Mouse (Mus musculus): ENCODE data around the gene Hecw1. TPM values are rescaled to one million over a fixed set of nuclear protein-coding genes. Genes with fewer than 3 reads are reported as not detected.

The Hecw1 gene
- total and polyA plus RNA-seq, 2 experiments, result not detected

DNA sequence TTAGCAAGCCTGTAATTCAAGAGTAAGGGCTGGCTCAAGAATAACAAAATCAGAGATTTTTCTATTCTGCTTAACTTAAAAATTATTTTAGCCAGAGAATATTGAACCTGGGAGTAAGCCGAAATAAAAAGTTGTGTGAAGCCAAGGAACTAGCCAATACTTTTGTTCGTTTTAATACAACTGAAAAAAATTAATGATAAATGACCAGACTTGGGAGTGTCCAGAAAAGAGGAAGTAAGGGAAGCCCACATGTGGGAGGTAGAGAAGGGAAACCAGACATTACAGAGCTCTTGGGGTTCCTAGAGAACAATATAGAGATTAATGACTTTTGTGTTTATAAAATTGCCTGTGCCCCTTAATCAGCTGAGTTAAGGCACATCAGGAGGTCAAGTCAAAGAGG, 66.0 kb downstream of the Hecw1 start:
- TF ChIP-seq CTCF (IDR thresholded peaks at IDR 0.05; ENCODE audit: low read depth, low read length), result no peak
- TF ChIP-seq POLR2A (IDR thresholded peaks at IDR 0.05; ENCODE audit: extremely low read depth, insufficient read depth, low read length), result no peak
- Histone ChIP-seq H3K27ac (replicated peaks; ENCODE audit: insufficient read depth, low read depth, low read length) (no peak overlapping the region), H3K79me2 (ENCODE audit: control insufficient read depth, insufficient read depth, low read length) (no peaks in the 10 kb centered on the region), H3K4me1 (ENCODE audit: control insufficient read depth, insufficient read depth, low read length) (no peaks in the 10 kb centered on the region), H3K27me3 (ENCODE audit: control insufficient read depth, insufficient read depth, low read length) (no peaks in the 10 kb centered on the region), H3K9ac (ENCODE audit: low read depth, low read length) (no peak overlapping the region), H3K4me3 (ENCODE audit: insufficient read depth, low read depth, low read length) (no peak overlapping the region), H3K36me3 (ENCODE audit: control insufficient read depth, insufficient read depth, low read length) (no peaks in the 10 kb centered on the region)
- no peak for DNase-seq (ENCODE audit: extremely low read depth, low read depth, low spot score)
- WGBS, result 74% methylated on average over 2 of the region's 2 CpGs

DNA sequence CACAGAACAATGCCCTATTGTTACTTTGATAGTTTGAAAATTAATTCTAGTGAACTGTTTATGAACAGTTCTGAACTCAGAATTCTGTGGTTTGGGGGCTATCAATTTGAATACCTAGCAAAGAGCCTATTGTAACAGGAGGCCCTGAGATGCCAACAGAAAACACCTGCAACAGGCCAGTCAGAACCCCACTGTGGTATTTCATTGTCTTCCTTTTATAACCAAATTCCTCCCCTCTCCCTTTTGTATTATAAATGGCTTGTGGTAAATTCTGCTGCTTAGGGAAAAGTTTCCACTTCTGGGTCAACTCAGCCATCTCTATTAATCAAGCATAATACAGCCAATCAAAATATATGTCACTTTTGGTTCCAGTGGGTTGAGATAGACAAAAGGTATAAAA, 83.5 kb downstream of the Hecw1 start:
- no peak for DNase-seq (ENCODE audit: extremely low read depth, low read depth, low spot score)
- H3K4me1 ChIP-seq (ENCODE audit: control insufficient read depth, insufficient read depth, low read length), result no peaks in the 10 kb centered on the region
- H3K79me2 ChIP-seq (ENCODE audit: control insufficient read depth, insufficient read depth, low read length), result no peaks in the 10 kb centered on the region
- no peak overlapping the region for H3K4me3 ChIP-seq (ENCODE audit: insufficient read depth, low read depth, low read length)
- no peaks in the 10 kb centered on the region for H3K36me3 ChIP-seq (ENCODE audit: control insufficient read depth, insufficient read depth, low read length)
- H3K27ac ChIP-seq (replicated peaks; ENCODE audit: insufficient read depth, low read depth, low read length), result no peak overlapping the region
- no peak overlapping the region for H3K9ac ChIP-seq (ENCODE audit: low read depth, low read length)
- no peaks in the 10 kb centered on the region for H3K27me3 ChIP-seq (ENCODE audit: control insufficient read depth, insufficient read depth, low read length)
- TF ChIP-seq CTCF (IDR thresholded peaks at IDR 0.05; ENCODE audit: low read depth, low read length), result no peak
- no peak for TF ChIP-seq POLR2A (IDR thresholded peaks at IDR 0.05; ENCODE audit: extremely low read depth, insufficient read depth, low read length)

- DNase-seq (ENCODE audit: extremely low read depth, low read depth, low spot score), result no peak
- no peak overlapping the region for H3K4me3 ChIP-seq (ENCODE audit: insufficient read depth, low read depth, low read length)
- no peaks in the 10 kb centered on the region for H3K79me2 ChIP-seq (ENCODE audit: control insufficient read depth, insufficient read depth, low read length)
- H3K27me3 ChIP-seq (ENCODE audit: control insufficient read depth, insufficient read depth, low read length), result no peaks in the 10 kb centered on the region
- H3K36me3 ChIP-seq (ENCODE audit: control insufficient read depth, insufficient read depth, low read length), result no peaks in the 10 kb centered on the region
- 89% methylated on average over 6 of the region's 6 CpGs for WGBS
- H3K9ac ChIP-seq (ENCODE audit: low read depth, low read length), result no peak overlapping the region
- no peaks in the 10 kb centered on the region for H3K4me1 ChIP-seq (ENCODE audit: control insufficient read depth, insufficient read depth, low read length)
- no peak overlapping the region for H3K27ac ChIP-seq (replicated peaks; ENCODE audit: insufficient read depth, low read depth, low read length)
- TF ChIP-seq CTCF (IDR thresholded peaks at IDR 0.05; ENCODE audit: low read depth, low read length), result no peak
- no peak for TF ChIP-seq POLR2A (IDR thresholded peaks at IDR 0.05; ENCODE audit: extremely low read depth, insufficient read depth, low read length)
These were observed 94.0 kb downstream of the Hecw1 start for GRCm38 (mm10) chr13:14428845-14429553.

DNA sequence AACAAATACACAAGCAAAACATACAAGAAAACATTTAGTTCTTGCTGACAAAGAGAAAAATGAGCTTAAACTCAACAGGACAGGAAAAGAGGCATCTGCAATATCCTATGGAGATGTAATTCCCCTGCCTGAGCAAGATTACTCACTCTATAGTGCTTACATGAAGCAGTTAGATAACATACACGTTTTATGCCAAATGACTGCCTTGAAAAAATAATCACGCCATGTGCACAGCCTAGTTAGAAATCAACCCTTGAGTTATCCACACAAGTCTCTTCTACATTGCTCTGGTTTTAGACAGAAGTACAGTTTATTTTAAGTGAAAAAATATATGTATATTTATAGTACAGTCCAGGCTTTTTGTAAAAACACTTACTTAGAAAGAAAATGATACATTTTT, 98.2 kb downstream of the Hecw1 start:
- no peak for TF ChIP-seq POLR2A (IDR thresholded peaks at IDR 0.05; ENCODE audit: extremely low read depth, insufficient read depth, low read length)
- no peak for TF ChIP-seq CTCF (IDR thresholded peaks at IDR 0.05; ENCODE audit: low read depth, low read length)
- Histone ChIP-seq H3K4me3 (ENCODE audit: insufficient read depth, low read depth, low read length) (no peak overlapping the region), H3K27ac (replicated peaks; ENCODE audit: insufficient read depth, low read depth, low read length) (no peak overlapping the region), H3K79me2 (ENCODE audit: control insufficient read depth, insufficient read depth, low read length) (no peaks in the 10 kb centered on the region), H3K27me3 (ENCODE audit: control insufficient read depth, insufficient read depth, low read length) (no peaks in the 10 kb centered on the region), H3K36me3 (ENCODE audit: control insufficient read depth, insufficient read depth, low read length) (no peaks in the 10 kb centered on the region), H3K4me1 (ENCODE audit: control insufficient read depth, insufficient read depth, low read length) (no peaks in the 10 kb centered on the region), H3K9ac (ENCODE audit: low read depth, low read length) (no peak overlapping the region)
- 70% methylated on average over 2 of the region's 2 CpGs for WGBS
- DNase-seq (ENCODE audit: extremely low read depth, low read depth, low spot score), result no peak

DNA sequence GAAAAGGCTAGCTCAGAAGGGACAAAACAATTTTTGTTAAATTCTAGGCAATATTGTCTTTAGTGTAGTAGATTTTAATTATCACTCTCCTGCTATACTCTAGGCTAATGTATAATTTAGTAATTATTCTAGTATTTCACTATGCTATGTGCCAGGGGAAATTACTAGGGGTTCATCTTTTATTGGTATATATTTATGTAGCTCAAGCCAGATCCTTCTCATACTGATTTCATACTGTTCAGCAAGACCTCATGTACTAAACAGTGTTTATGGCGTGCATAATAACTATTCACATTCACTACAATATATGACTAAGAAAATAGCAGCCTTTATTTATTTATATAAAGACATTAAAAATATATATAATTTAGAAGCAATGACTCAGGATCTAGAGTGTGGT, 109.6 kb downstream of the Hecw1 start:
- DNase-seq (ENCODE audit: extremely low read depth, low read depth, low spot score), result no peak
- 55% methylated on average over 1 of the region's 1 CpGs for WGBS
- Histone ChIP-seq H3K79me2 (ENCODE audit: control insufficient read depth, insufficient read depth, low read length) (no peaks in the 10 kb centered on the region), H3K27me3 (ENCODE audit: control insufficient read depth, insufficient read depth, low read length) (no peaks in the 10 kb centered on the region), H3K4me1 (ENCODE audit: control insufficient read depth, insufficient read depth, low read length) (no peaks in the 10 kb centered on the region), H3K9ac (ENCODE audit: low read depth, low read length) (no peak overlapping the region), H3K36me3 (ENCODE audit: control insufficient read depth, insufficient read depth, low read length) (no peaks in the 10 kb centered on the region), H3K4me3 (ENCODE audit: insufficient read depth, low read depth, low read length) (no peak overlapping the region), H3K27ac (replicated peaks; ENCODE audit: insufficient read depth, low read depth, low read length) (no peak overlapping the region)
- no peak for TF ChIP-seq POLR2A (IDR thresholded peaks at IDR 0.05; ENCODE audit: extremely low read depth, insufficient read depth, low read length)
- no peak for TF ChIP-seq CTCF (IDR thresholded peaks at IDR 0.05; ENCODE audit: low read depth, low read length)

DNA sequence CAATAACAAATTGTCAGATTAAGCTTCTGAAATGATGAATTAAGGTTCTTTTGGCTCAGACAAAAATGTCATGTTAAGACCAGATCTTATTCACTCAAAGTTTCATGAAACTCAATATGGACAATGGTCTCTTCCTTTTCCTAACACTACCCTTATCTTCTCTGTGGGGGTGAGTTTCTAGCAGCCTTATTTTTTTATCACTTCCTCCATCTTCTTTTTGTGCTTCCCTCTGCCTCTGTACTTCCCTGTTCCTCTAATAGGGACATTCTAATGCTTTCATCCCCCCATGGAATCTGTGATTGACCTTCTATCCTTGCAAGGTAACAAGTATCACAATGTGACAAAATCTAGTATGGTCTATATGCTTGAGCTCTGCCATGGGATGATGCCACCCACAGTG, 148.6 kb downstream of the Hecw1 start:
- no peaks in the 10 kb centered on the region for H3K27me3 ChIP-seq (ENCODE audit: control insufficient read depth, insufficient read depth, low read length)
- H3K79me2 ChIP-seq (ENCODE audit: control insufficient read depth, insufficient read depth, low read length), result no peaks in the 10 kb centered on the region
- no peak for DNase-seq (ENCODE audit: extremely low read depth, low read depth, low spot score)
- TF ChIP-seq CTCF (IDR thresholded peaks at IDR 0.05; ENCODE audit: low read depth, low read length) (no peak), POLR2A (IDR thresholded peaks at IDR 0.05; ENCODE audit: extremely low read depth, insufficient read depth, low read length) (no peak)
- no peaks in the 10 kb centered on the region for H3K4me1 ChIP-seq (ENCODE audit: control insufficient read depth, insufficient read depth, low read length)
- no peaks in the 10 kb centered on the region for H3K36me3 ChIP-seq (ENCODE audit: control insufficient read depth, insufficient read depth, low read length)
- H3K9ac ChIP-seq (ENCODE audit: low read depth, low read length), result no peak overlapping the region
- no peak overlapping the region for H3K27ac ChIP-seq (replicated peaks; ENCODE audit: insufficient read depth, low read depth, low read length)
- no peak overlapping the region for H3K4me3 ChIP-seq (ENCODE audit: insufficient read depth, low read depth, low read length)
